Comparison of ENCODE assay signal across 10 mouse cellular contexts in genomic region chrX:15253281-15253680, GRCm38 (mm10).
"Had no signal": no experiment of that assay in that cellular context is flagged by ENCODE, and none has a peak within 500 bp of the region (broad histone marks: within the 10 kb centered on the region; RNA-seq: fewer than 3 reads in every experiment).

No protein-coding gene starts in this region.

- DNase-seq: kidney, adult 2 months; kidney, postnatal 25 days; left cerebral cortex, postnatal 4 days; liver, embryonic 13.5 days; lung, adult 2 months; lung, postnatal 14 days; right cerebral cortex, postnatal 25 days; spleen, adult 18-20 months; thymus, adult 18-20 months; thymus, postnatal 36 days had no signal
